ENCODE assay signal across 15 mouse cellular contexts in genomic region chr4:108302296-108302890, GRCm38 (mm10).
"Had no signal": no experiment of that assay in that cellular context is flagged by ENCODE, and none has a peak within 500 bp of the region (broad histone marks: within the 10 kb centered on the region; RNA-seq: fewer than 3 reads in every experiment).

No protein-coding gene starts in this region.

- DNase-seq: kidney, adult 2 months; kidney, postnatal 14 days; lung, postnatal 36 days; right cerebral cortex, postnatal 14 days; thymus, adult 2 months; thymus, postnatal 25 days had no signal

- H3K4me3 ChIP-seq: kidney, embryonic 15.5 days; limb, embryonic 12.5 days; liver, embryonic 15.5 days; lung, embryonic 15.5 days; midbrain, embryonic 15.5 days; stomach, embryonic 15.5 days had no signal

- H3K9ac ChIP-seq: kidney, embryonic 15.5 days; limb, embryonic 12.5 days; liver, embryonic 15.5 days; lung, embryonic 15.5 days; midbrain, embryonic 15.5 days; neural tube, embryonic 13.5 days; stomach, embryonic 15.5 days had no signal

- H3K36me3 ChIP-seq: kidney, embryonic 15.5 days; limb, embryonic 12.5 days; liver, embryonic 15.5 days; lung, embryonic 15.5 days; midbrain, embryonic 15.5 days; neural tube, embryonic 13.5 days; stomach, embryonic 15.5 days had no signal

- H3K27me3 ChIP-seq: kidney, embryonic 15.5 days; limb, embryonic 12.5 days; liver, embryonic 15.5 days; lung, embryonic 15.5 days; megakaryocyte, embryonic 14.5 days; midbrain, embryonic 15.5 days; neural tube, embryonic 13.5 days; stomach, embryonic 15.5 days had no signal

- H3K27ac ChIP-seq: kidney, embryonic 15.5 days; limb, embryonic 12.5 days; liver, embryonic 15.5 days; lung, embryonic 15.5 days; stomach, embryonic 15.5 days had no signal

- H3K4me2 ChIP-seq: limb, embryonic 12.5 days; midbrain, embryonic 11.5 days; midbrain, embryonic 15.5 days had no signal

- H3K9me3 ChIP-seq: liver, embryonic 15.5 days; lung, embryonic 15.5 days; midbrain, embryonic 15.5 days; stomach, embryonic 15.5 days had no signal
